Mouse (Mus musculus) stomach, embryonic 16.5 days (tissue): ENCODE results near the gene Pex11g. TPM values are rescaled to one million over a fixed set of nuclear protein-coding genes. Genes with fewer than 3 reads are reported as not detected.

Experiments used
- ATAC-seq: fragments of 200-750 bp; cut with Nextera tagmentation; 2 replicates; pipeline ENCODE4 v1.8.0; 2017; ENCODE audit warnings: moderate number of reproducible peaks, moderate TSS enrichment; ENCODE audit not compliant: insufficient read depth, low FRiP score
- H3K27ac ChIP-seq: fragments of 300-500 bp; sonication (generic); 2 replicates; pipeline ENCODE4 v1.5.1; 2014; ENCODE audit warnings: low read length
- H3K27me3 ChIP-seq: fragments of 300-500 bp; sonication (generic); 2 replicates; pipeline ENCODE4 v1.6.1; 2014; ENCODE audit warnings: low read length, control low read depth, mixed read lengths; ENCODE audit not compliant: control insufficient read depth, insufficient read depth
- H3K36me3 ChIP-seq: fragments of 300-500 bp; sonication (generic); 2 replicates; pipeline ENCODE4 v1.6.1; 2014; ENCODE audit warnings: low read length; ENCODE audit not compliant: control insufficient read depth, insufficient read depth
- H3K4me1 ChIP-seq: fragments of 300-500 bp; sonication (generic); 2 replicates; pipeline ENCODE4 v1.6.1; 2014; ENCODE audit warnings: low read length, control low read depth, mixed read lengths; ENCODE audit not compliant: control insufficient read depth, insufficient read depth
- H3K4me2 ChIP-seq: fragments of 300-500 bp; sonication (generic); 2 replicates; pipeline ENCODE4 v1.6.1; 2014; ENCODE audit warnings: low read depth, low read length, mixed read lengths
- H3K4me3 ChIP-seq: fragments of 300-500 bp; sonication (generic); replicated peaks from 2 replicates; pipeline ENCODE4 v1.5.1; 2014; ENCODE audit warnings: mild to moderate bottlenecking, low read length
- H3K9ac ChIP-seq: fragments of 300-500 bp; sonication (generic); 2 replicates; pipeline ENCODE4 v1.6.1; 2014; ENCODE audit warnings: low read length
- H3K9me3 ChIP-seq: fragments of 300-500 bp; sonication (generic); replicated peaks from 2 replicates; pipeline ENCODE4 v1.6.1; 2016; ENCODE audit warnings: low read length, control low read depth; ENCODE audit not compliant: control insufficient read depth
- WGBS: fragments of 180-500 bp; shearing (Covaris S2); extraction: QIAGEN DNeasy Blood & Tissue Kit; methylation state at CpG from one replicate; pipeline ENCODE4 v1.1.7; 2014; 5-methylcytosine and 5-hydroxymethylcytosine counted together
- polyA plus RNA-seq: library from polyadenylated mRNA; unstranded; fragments of >200 nt; fragmentation: Nextera tagmentation; extraction: Ambion mirVana; gene quantifications from 2 replicates; pipeline ENCODE4 v1.2.1, GENCODE M21; 2015

The Pex11g gene
- polyA plus RNA-seq, 1 experiment from 2014 or later, result 10.8 TPM

- ATAC-seq, result peak; percentile 92
- WGBS, result under 1% methylated on average over 70 of the region's 70 CpGs
- H3K9me3 ChIP-seq, result no peaks in the 10 kb centered on the region
- H3K27ac ChIP-seq, result peak within 1 kb of the TSS; percentile 96
- H3K36me3 ChIP-seq, result peaks cover 12% of the 10 kb centered on the region
- peak within 1 kb of the TSS; percentile 95 for H3K4me2 ChIP-seq
- H3K9ac ChIP-seq, result peak within 1 kb of the TSS; percentile 91
- no peaks in the 10 kb centered on the region for H3K27me3 ChIP-seq
- H3K4me1 ChIP-seq, result peaks cover 16% of the 10 kb centered on the region
- H3K4me3 ChIP-seq, result peak within 1 kb of the TSS; percentile 85
Observed at GRCm38 (mm10) chr8:3500235-3501090, 33.0 kb upstream of the Pex11g start, which contains the start of gene Mcoln1. Mcoln1 (plus strand) TSS chr8:3500457.

- Histone ChIP-seq H3K4me1 (peaks cover 16% of the 10 kb centered on the region), H3K27ac (peak overlapping the region; percentile 96), H3K9ac (peak overlapping the region; percentile 86), H3K36me3 (peaks cover 19% of the 10 kb centered on the region), H3K4me2 (peak overlapping the region; percentile 95), H3K9me3 (no peaks in the 10 kb centered on the region), H3K27me3 (no peaks in the 10 kb centered on the region), H3K4me3 (peak overlapping the region; percentile 85)
- ATAC-seq, result no peak
- WGBS, result 6% methylated on average over 8 of the region's 8 CpGs
Observed at GRCm38 (mm10) chr8:3499751-3500150, 32.3 kb upstream of the Pex11g start.

- ATAC-seq, result no peak
- Histone ChIP-seq H3K27ac (no peak overlapping the region), H3K9me3 (no peaks in the 10 kb centered on the region), H3K4me1 (peaks cover 20% of the 10 kb centered on the region), H3K27me3 (no peaks in the 10 kb centered on the region), H3K4me2 (no peak overlapping the region), H3K36me3 (peaks cover 22% of the 10 kb centered on the region), H3K9ac (no peak overlapping the region), H3K4me3 (no peak overlapping the region)
- 81% methylated on average over 3 of the region's 3 CpGs for WGBS
Observed at GRCm38 (mm10) chr8:3498583-3498982, 31.1 kb upstream of the Pex11g start.

DNA sequence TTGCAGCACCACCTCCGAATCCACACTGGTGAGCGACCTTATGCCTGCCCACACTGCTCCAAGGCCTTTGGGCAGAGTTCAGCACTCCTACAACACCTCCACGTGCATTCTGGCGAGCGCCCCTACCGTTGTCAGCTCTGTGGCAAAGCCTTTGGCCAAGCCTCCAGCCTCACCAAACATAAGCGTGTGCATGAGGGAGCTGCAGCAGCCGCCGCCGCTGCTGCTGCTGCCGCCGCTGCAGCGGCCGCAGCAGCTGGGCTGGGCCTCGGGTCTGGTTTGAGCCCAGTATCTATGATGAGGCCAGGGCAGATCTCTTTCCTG, 28.9 kb upstream of the Pex11g start:
- Histone ChIP-seq H3K4me2 (no peak overlapping the region), H3K9me3 (no peaks in the 10 kb centered on the region), H3K27me3 (no peaks in the 10 kb centered on the region), H3K9ac (no peak overlapping the region), H3K4me3 (no peak overlapping the region), H3K4me1 (peaks cover 11% of the 10 kb centered on the region), H3K27ac (no peak overlapping the region), H3K36me3 (peaks cover 22% of the 10 kb centered on the region)
- ATAC-seq, result no peak
- 91% methylated on average over 15 of the region's 15 CpGs for WGBS

DNA sequence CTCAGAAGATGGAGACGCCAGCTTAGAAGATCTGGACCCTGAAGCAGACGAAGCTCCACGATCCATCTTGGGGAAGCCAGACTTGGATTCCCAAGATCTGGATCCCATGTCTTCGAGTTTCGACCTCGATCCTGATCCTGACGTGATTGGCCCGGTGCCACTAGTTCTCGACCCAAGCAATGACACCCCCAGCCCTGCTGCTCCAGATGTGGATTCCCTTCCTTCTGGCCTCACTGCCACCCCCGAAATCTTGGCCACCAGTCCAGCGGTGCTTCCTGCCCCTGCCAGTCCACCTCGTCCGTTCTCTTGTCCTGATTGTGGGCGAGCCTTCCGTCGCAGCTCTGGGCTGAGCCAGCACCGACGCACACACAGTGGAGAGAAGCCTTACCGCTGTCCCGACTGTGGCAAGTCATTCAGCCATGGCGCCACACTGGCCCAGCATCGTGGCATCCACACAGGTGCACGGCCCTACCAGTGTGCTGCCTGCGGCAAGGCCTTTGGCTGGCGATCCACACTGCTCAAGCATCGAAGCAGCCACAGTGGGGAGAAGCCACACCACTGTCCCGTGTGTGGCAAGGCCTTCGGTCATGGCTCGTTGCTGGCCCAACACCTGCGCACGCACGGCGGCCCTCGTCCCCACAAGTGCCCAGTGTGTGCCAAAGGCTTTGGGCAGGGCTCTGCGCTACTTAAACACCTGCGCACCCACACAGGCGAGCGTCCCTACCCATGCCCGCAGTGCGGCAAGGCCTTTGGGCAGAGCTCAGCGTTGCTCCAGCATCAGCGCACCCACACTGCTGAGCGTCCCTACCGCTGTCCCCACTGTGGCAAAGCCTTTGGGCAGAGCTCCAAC, 28.3 kb upstream of the Pex11g start:
- no peak overlapping the region for H3K9ac ChIP-seq
- H3K27me3 ChIP-seq, result no peaks in the 10 kb centered on the region
- 95% methylated on average over 44 of the region's 44 CpGs for WGBS
- H3K36me3 ChIP-seq, result peaks cover 22% of the 10 kb centered on the region
- ATAC-seq, result no peak
- no peak overlapping the region for H3K27ac ChIP-seq
- H3K9me3 ChIP-seq, result no peaks in the 10 kb centered on the region
- H3K4me1 ChIP-seq, result peaks cover 5% of the 10 kb centered on the region
- H3K4me2 ChIP-seq, result no peak overlapping the region
- no peak overlapping the region for H3K4me3 ChIP-seq

DNA sequence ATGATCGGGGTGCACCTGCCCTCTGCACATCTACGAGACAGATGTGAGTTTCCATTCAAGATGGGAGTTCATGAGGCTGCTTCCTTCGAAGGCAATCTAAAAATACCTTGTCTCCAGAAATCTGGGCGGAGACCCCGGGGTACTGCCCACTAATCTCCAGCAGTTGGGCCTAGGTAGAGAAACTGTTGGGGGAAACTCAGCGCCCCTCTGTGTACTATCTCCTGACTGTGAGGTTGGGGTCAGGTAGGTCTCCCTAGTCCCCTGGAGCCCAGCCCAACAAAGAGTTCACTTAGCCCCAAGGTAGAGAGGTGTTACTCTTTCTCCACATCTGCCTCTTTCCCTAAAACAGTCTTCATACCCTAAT, 26.3 kb upstream of the Pex11g start:
- peak overlapping the region; percentile 93 for H3K4me3 ChIP-seq
- peaks cover 4% of the 10 kb centered on the region; the same call in 1 of the 2 replicates for H3K4me1 ChIP-seq
- H3K9ac ChIP-seq, result peak overlapping the region; percentile 97
- no peaks in the 10 kb centered on the region for H3K9me3 ChIP-seq
- no peak for ATAC-seq
- WGBS, result 24% methylated on average over 6 of the region's 6 CpGs
- peak overlapping the region; percentile 88 for H3K27ac ChIP-seq
- H3K4me2 ChIP-seq, result peak overlapping the region; percentile 64
- peaks cover 22% of the 10 kb centered on the region for H3K36me3 ChIP-seq
- no peaks in the 10 kb centered on the region for H3K27me3 ChIP-seq

GRCm38 (mm10) chr8:3492901-3493844, 25.7 kb upstream of the Pex11g start, which contains the start of gene Zfp358:
Zfp358 (plus strand) TSS chr8:3493138.
- peak; percentile 93 for ATAC-seq
- WGBS, result under 1% methylated on average over 64 of the region's 64 CpGs
- H3K36me3 ChIP-seq, result peaks cover 22% of the 10 kb centered on the region

DNA sequence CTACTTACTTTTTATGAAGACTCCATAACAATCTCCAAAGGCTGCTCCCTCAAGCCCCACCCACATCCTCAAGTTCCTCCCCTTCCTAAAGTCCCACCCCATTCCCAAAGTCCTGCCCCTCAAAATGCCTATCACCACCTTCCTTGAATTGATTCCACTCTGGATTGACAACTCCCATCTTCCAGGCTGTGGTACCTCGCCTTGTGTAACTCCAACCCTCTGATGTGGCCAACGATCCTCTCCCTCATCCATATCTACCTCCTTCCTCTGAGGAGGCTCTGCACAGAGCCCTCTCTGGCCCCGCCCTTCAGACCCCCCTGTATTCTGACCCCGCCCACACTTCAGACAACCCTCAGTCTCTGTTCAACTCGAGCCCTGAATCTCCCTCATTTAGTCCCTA, 17.7 kb upstream of the Pex11g start:
- Histone ChIP-seq H3K9me3 (no peaks in the 10 kb centered on the region), H3K36me3 (no peaks in the 10 kb centered on the region), H3K4me3 (no peak overlapping the region), H3K9ac (no peak overlapping the region), H3K4me1 (no peaks in the 10 kb centered on the region), H3K4me2 (no peak overlapping the region), H3K27me3 (no peaks in the 10 kb centered on the region), H3K27ac (no peak overlapping the region)
- WGBS, result 23% methylated on average over 5 of the region's 5 CpGs
- no peak for ATAC-seq

More at GRCm38 (mm10) chr8:3492901-3493844, 25.7 kb upstream of the Pex11g start, which contains the start of gene Zfp358:
- peaks cover 4% of the 10 kb centered on the region; the same call in 1 of the 2 replicates for H3K4me1 ChIP-seq
- peak within 1 kb of the TSS; percentile 97 for H3K9ac ChIP-seq
- no peaks in the 10 kb centered on the region for H3K9me3 ChIP-seq
- peak within 1 kb of the TSS; percentile 88 for H3K27ac ChIP-seq
- peak within 1 kb of the TSS; percentile 93 for H3K4me3 ChIP-seq
- H3K4me2 ChIP-seq, result peak within 1 kb of the TSS; percentile 64
- no peaks in the 10 kb centered on the region for H3K27me3 ChIP-seq
